Mouse (Mus musculus) bone marrow macrophage, adult 2 months (primary cell): ENCODE measurements around the gene Rbpj. TPM values are rescaled to one million over a fixed set of nuclear protein-coding genes. Genes with fewer than 3 reads are reported as not detected.

Source experiments
- H3K27ac ChIP-seq: 2 replicates; pipeline ENCODE4 v1.5.1; 2012; ENCODE audit warnings: low read depth, low read length; ENCODE audit not compliant: insufficient read depth
- H3K4me1 ChIP-seq: 2 replicates; pipeline ENCODE4 v1.6.1; 2012; ENCODE audit warnings: low read length; ENCODE audit not compliant: control insufficient read depth, insufficient read depth
- H3K4me3 ChIP-seq: 2 replicates; pipeline ENCODE4 v1.5.1; 2012; ENCODE audit warnings: mild to moderate bottlenecking, low read length, moderate library complexity; ENCODE audit not compliant: insufficient read depth
- CTCF ChIP-seq: IDR thresholded peaks from 2 replicates; pipeline ENCODE4 v1.5.1; 2012; ENCODE audit warnings: low read depth, mild to moderate bottlenecking, low read length, moderate library complexity
- POLR2A ChIP-seq: IDR thresholded peaks from 2 replicates; pipeline ENCODE4 v1.6.1; 2012; ENCODE audit warnings: mild to moderate bottlenecking, low read depth, low read length, borderline replicate concordance
- polyA plus RNA-seq: library from polyadenylated mRNA; stranded (reverse); fragments of >200 nt; gene quantifications from 2 replicates; pipeline ENCODE4 v1.2.4, GENCODE M21; 2012; ENCODE audit not compliant: missing spikeins, insufficient read depth, insufficient read length

Rbpj gene
- polyA plus RNA-seq, 1 experiment: 136 TPM

DNA sequence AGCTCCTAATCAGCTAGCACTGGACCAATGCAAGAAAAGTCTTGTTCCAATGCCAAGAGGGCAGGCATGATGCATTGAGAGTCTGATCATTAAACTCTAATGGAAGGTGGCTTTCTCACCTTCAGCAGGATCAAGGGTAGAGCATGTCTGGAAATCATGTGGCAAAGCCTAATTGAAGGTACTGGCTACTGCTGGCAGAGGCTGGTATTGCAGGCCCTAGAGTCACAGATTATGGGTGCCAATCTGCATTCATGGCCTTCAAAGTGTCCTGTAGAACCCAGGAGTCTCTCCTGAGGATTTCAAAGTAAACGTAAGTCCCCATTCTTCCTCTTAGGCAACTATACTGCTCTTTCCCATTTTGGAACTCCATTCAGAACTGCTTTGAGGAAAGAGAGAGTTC is 226.7 kb downstream of the Rbpj start:
- no peak for TF ChIP-seq POLR2A
- H3K4me1 ChIP-seq: no peaks in the 10 kb centered on the region
- no peak overlapping the region for H3K4me3 ChIP-seq
- no peak overlapping the region for H3K27ac ChIP-seq

DNA sequence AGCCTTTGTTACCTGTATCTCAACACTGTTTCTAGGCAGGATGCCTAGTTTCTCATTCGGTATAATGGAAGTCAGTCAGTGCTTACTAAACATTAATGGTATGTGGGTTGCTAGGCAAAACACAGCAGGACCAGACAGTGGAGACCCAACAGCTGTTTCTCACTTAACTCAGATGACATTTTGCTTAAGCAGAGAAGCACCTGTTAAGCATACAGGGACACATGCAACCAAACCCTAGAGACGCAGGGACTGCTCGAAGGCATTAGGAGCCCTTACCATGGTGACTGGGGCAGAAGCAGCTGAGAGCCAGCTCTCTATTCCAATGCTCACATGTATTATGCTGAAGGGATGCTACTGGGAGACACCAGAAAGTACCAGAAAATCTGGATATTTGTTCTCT is 230.7 kb downstream of the Rbpj start:
- TF ChIP-seq CTCF (no peak), POLR2A (no peak)
- Histone ChIP-seq H3K27ac (no peak overlapping the region), H3K4me3 (no peak overlapping the region), H3K4me1 (no peaks in the 10 kb centered on the region)

DNA sequence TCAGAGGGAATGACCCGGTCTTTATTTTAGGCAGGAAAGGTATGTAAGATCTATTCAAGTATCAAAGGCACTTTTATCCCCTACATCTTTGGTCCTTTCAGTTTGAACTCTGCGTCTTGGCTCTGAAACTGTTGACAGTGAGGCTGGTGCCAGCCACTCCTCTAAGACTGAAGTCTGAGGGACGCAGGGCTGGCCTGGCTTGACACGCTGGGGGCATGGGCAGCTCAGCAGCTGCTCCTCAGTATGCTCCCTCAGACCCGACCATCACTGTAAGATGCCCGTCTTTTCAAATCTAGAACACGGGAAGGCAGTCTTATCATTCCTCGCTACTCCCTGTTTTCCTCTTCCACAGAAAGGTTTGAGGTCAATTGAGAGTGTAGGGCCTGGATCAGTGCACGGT is 231.8 kb downstream of the Rbpj start:
- TF ChIP-seq CTCF: no peak
- no peak for TF ChIP-seq POLR2A
- Histone ChIP-seq H3K4me3 (no peak overlapping the region), H3K4me1 (no peaks in the 10 kb centered on the region), H3K27ac (no peak overlapping the region)

DNA sequence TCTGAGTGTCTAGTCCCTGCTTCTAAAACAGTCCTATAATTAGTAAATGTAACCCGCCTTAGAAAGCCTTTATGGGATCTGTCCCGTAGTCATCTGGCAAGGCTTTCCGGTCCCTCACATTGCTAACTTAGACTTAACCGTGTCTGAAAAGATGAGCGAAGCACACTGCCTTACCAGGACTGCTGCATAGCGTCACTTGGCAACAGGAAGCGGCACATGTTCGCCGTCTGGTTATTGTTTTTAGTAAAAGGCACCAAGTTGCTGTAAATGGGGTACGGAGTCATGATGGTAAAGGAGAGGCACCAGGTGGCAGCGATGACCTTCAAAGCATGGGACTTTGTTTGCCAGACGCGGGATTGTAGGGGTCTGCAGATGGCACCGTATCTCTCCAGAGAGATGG is 236.7 kb downstream of the Rbpj start:
- Histone ChIP-seq H3K4me3 (no peak overlapping the region), H3K4me1 (no peaks in the 10 kb centered on the region), H3K27ac (no peak overlapping the region)
- TF ChIP-seq POLR2A (no peak), CTCF (no peak)

Other genes with a start within 250 kb of the Rbpj start
- 42.0 and 45.6 TPM in 2 replicates for gene Smim20, start 199.1 kb upstream of the Rbpj start, polyA plus RNA-seq
- gene Cckar, start 241.6 kb downstream of the Rbpj start, polyA plus RNA-seq: not detected in 2 replicates